Mouse (Mus musculus) 3134 (cell line): ENCODE data around the gene Zscan26.
"Not testable (repeated sequence)": the region's sequence is repeated elsewhere in the genome, so short reads cannot be mapped to it uniquely, and the experiment has no call there.

ENCODE experiments used
- DNase-seq: peaks from one replicate; pipeline ENCODE4 v3.0.0-alpha.2; 2011; ENCODE audit warnings: low spot score; ENCODE audit not compliant: insufficient read length; ENCODE audit errors: extremely low read depth

Zscan26 gene

DNA sequence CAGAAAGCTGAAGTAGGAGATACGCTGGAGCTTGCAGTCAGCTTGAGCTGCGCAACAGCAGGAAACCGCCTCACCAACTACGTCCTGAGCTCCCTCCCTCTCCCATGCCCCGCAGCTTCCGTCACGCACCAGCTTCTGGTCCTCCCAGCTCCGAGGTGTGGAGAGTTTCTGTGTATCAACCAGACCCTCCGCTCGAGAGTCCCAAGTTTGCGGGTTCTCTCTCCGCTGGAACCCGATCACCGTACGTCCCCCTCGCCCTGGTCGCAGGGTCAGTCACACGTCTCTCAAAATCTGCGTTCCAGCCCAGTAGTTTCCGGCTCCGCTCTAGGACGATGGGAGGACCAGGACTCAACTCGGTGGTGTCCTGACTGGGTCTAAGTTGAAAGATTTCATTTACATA, at the start of gene Zscan26:
TSS of gene Zscan26 (minus strand) at position 282 of the 400 bp plus-strand sequence.
- peak; percentile 89 for DNase-seq

DNA sequence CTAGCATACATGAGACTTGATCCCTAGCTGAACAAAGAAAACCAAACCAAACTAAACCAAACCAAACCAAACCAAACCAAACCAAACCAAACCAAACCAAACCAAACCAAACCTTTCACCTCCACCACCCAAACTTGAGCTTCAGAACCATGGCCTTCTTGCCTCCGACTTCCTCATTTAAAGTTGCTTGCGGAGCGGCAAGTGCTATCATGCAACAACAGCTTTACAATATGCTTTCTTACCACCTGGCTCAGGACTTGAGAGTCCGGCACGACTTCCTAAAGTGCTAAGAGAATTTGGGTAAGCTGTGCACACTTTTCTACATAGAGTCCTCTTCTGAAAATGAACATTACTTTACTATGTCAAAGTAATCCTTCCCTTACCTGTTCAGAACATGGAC, 48.8 kb upstream of the Zscan26 start:
- DNase-seq, result no peak

DNA sequence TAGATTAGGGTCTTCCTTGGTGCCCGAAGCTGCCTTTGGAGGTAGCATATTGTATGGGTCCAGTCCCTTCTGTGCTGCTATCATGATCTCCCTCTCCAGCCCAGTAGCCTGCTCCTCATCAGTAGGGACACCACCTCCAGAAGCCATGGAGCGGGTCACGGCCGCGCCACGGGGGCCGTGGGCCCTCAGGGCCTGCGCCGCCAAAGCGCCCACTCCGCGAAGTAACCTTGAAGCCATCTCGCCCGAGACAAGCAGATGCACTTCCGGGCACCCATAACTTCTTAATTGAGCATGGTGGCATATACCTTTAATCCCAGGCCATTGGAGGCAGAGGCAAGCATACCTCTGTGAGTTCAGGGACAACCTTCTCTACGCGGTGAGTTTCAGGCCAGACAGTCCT, 47.7 kb upstream of the Zscan26 start, which contains the start of gene Gm11273:
TSS of gene Gm11273 (minus strand) at position 237 of the 400 bp plus-strand sequence.
- not testable (repeated sequence) for DNase-seq

DNA sequence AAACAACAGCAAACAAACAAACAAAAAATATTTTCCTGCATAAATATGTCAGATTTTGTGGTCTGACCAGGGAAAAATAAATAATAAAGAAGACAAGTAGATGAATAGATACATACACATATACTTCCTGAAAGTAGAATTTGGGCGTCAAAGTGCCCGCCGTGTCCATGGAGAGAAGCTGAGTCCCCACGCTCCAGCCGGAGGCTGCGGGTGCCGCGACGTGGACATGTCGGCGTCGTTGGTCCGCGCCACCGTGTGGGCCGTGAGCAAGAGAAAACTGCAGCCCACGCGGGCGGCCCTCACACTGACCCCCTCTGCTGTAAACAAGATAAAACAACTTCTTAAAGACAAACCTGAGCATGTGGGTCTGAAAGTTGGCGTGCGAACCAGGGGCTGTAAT, 41.5 kb upstream of the Zscan26 start, which contains the start of gene AK157302:
TSS of gene AK157302 (plus strand) at position 144 of the 400 bp plus-strand sequence.
- DNase-seq, result peak; percentile 69

DNA sequence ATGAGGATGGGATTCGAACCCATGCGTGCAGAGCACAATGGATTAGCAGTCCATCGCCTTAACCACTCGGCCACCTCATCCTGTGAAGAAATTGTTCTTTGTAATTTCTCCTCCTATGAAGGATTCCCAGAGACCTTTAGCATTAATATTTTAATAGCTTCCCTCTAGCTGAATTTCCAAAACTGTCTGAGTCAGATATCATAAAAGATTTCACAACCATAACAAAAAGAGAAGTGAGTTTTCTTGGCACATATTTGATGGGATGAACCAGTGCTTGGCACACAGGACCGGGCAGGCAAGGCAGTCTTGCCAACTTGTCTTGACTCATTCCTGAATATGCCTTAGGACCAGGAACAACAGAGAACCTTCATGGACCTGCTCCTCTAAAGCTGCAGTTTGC, 39.3 kb upstream of the Zscan26 start:
- peak; percentile 48 for DNase-seq

DNA sequence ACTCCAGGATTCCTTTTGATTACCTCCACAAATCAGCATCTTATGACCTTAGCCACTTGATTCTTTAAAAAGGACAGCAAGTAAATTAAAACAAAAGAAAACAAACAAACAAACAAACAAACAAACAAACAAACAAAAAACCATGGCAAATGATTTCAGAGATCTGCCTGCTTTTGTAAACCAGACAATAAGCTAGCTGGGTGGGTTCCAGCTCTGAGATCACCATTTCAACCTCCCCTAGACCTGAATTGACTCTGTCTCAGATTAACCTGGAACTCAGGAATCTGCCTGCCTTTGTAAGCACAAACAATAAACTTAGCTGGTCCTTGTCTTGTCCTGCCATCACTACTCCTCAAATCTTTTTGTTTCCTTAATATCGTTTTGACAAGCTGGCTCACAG, 33.4 kb upstream of the Zscan26 start:
- no peak for DNase-seq

DNA sequence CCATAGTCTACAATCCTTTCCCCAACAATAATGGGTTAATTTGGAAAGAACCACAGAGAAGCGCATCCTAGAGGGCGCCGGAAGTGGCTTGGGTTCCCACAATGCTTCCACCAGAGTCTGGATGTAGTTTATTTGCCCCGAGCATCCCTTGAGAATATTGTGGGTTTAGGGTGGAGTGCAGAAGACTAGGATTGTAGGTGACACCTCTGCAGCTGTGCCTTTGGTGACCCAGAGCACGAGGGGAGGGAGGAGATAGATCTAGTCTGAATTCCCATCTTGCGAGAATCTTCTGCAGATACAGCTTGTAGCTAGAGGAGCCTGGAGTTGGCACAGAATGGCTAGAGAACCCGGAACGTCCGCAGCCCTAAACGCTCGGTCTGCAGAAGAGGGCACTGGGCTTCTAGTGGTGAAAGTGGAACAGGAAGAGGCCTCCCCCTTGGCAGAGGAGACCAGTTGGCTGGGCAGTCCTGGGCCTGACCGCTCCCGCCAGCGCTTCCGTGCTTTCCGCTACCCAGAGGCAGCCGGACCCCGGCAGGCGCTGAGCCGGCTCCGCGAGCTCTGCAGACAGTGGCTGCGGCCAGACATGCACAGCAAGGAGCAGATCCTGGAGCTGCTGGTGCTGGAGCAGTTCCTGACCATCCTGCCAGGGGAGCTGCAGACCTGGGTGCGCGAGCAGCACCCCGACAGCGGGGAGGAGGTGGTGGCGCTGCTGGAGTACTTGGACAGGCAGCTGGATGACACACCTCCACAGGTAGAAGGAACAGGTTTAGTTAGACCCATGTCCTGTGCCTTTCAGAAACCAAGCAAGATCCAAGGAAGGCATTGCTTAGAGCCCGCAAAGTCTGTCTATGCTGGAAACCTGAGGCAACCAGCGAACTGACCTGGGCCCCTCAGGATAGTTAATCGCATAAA, 25.5 kb upstream of the Zscan26 start, which contains the start of the genes Zkscan4 and Gm10065:
TSS of gene Zkscan4 (plus strand) at position 149 of the 912 bp plus-strand sequence.
TSS of gene Gm10065 (minus strand) at position 683 of the 912 bp plus-strand sequence.
- DNase-seq, result peak; percentile 57

DNA sequence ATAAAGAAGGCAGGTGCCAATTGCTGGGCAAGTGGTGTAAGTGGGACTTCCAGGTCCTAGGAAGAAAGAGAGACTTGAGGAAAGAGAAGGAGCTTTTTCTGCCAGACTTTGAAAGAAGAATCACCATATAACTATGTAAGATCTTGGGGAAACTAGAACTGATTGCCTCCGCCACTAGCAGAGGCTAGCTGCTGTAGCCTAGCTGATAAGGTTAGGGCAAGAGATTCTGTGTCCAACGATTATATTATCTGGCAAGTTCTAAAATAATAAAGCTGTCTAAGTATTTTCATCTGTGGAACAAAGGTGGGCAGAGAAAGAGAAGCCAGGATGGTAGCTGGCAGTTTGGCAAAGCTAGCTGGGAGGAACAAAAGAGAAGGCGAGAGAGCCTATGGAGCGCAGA, 18.9 kb upstream of the Zscan26 start:
- no peak for DNase-seq

DNA sequence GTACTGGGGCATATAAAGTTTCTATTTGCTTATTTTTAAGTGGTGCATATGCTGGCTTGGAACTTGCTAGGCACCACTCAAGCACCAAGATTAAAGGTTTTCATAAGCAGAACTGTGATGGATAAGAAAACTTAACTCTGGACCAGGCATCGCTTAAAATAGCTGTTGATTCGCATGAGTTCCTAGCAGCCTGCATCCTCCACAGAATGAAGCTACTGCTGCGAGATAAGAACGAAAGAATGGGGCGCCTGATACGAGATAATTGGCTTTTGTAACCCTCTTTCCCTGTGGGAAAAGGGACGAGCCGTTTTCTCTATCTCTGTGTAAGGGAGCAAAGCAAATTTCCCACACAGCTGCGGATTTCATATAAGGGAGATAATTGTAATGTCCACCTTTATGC, 15.6 kb upstream of the Zscan26 start:
- no peak for DNase-seq

DNA sequence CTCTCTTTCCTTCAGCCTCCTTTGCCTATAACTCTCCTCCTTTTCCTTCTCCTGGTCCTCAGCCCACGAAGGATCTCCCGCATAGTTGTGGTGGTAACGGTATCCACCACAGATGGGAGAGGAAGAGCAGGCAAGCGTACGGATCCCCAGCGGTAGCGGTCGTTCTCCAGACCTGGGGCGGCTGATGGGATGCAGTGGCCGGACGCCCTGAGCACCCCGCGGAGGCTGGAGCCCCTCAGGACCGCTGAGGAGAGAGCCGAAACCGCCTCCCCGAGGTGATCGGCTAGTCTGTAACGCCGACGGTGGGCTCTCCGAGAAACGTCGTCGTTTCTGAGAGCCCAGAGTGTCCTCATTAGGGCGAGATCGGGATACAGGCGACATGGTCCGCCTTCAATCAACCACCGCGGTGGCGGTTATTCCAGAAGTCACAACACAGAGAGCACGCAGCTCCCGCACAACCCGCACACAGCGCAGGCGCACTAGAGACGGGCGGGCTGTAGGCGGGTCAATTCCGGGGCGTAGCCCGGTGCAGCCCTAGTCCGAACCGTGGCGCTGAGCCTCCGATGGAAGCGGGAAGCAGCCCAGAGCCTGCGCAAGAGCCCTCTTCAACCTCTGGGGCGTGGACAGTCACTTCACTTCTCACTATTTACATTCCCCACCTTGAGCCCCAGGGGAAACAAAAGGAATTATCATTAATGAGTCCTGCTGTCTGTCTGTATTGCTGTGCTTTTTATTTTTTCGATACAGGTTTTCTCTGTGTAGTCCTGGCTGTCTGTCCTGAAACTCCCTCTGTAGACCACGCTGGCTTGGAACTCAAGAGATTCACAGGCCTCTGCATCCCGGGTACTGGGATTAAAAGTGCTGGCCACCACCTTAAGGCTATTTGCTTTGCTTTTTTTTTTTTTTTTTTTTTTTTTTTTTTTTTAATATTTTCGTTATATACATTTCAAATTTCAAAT, 14.8 kb upstream of the Zscan26 start, which contains the start of gene Nkapl:
TSS of gene Nkapl (minus strand) at position 449 of the 959 bp plus-strand sequence.
- DNase-seq, result no peak

DNA sequence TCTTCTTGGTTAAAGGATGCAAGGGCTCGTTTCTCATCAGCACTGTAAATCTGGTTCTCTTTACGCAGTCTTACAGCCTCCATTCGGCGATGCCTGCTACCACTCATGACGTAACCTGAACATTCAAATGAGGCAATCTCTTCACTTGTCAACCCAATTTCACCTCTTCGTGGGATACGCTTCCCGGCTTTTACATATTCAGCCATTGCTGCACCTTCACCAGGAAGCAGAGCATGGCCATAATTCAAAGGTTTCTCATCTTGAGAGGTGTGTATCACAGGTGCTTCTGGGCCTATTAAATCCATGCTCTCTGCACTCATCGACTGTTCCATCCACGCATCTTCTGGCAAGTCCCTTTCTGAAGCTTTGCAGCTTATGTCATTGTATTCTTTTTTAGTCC, 13.8 kb upstream of the Zscan26 start:
- DNase-seq, result no peak

DNA sequence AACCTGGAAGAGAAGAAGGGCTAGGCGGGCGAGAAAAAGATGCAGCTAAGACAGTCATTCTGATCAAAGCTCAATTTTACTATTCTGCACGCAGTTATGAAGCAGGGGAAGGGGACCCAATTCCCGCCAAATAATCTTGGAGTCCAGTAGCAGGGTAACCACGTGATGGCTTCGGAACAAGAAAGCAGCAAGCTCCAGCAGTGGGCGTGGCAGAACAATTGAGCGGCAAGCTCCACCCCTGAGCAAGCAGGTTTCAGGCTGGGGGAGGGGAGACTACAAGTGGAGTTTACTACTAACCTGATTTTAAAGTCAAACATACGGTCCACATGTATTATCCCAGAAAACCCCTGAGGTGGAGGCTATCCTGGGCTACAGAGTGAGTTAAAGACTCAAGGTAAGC, 9.0 kb upstream of the Zscan26 start:
- not testable (repeated sequence) for DNase-seq

DNA sequence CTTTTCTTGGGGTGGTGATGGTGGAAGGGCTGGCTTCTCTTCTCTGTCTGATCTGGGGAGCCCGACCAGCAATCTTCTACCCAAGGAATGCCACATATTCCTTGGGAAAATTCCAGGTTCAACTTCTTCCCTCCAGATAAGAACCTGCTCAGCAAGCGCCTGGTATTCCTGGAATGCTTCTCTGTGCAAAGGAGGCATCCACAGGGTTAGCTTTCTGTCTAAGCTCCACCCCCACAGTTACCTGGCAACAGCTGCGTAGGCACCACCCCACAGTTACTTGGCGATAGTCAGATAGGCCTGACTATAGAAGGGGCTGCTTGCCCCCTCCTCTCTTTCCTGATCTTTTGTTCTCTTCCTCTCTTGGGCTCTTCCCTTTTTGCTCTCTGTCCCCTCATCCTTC, 2.8 kb upstream of the Zscan26 start:
- no peak for DNase-seq

DNA sequence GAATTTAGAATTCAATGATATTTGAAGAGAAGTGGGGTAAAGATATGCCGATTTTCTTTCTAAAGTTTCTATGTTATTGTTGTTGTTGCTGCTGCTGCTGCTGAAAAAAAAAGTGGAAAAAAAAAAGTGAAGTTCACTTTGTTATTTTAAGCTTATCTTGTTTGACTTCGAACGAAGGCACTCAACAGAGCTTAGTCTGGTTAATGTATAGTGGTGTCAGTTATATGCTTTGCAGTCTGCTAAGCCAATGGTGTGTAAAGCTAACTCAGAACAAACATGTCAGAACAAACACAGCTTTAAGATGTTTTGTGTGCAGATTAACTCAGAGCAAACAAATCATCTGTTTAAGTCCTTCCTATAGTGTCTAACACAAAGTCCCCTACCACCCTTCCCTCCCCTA, 603 bp upstream of the Zscan26 start:
- DNase-seq, result no peak

DNA sequence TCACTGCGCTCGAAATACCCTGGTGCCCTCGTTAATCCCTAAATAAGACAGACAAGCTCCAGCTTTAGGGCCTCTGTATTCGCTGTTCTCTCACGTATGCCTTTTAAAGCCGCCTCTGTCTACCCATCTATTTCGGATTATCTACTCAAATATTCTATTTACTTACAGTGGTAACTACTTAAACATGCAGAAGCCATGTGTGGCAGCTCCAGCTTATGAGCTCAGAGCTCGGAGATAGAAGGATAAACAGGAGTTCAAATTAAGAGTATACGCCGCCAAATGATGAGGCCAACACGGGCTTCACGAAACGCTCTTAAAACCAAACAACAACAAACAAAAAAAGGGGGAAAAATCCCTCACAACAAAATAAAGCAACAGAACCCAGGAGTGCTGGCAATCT, 488 bp downstream of the Zscan26 start:
- DNase-seq, result no peak

DNA sequence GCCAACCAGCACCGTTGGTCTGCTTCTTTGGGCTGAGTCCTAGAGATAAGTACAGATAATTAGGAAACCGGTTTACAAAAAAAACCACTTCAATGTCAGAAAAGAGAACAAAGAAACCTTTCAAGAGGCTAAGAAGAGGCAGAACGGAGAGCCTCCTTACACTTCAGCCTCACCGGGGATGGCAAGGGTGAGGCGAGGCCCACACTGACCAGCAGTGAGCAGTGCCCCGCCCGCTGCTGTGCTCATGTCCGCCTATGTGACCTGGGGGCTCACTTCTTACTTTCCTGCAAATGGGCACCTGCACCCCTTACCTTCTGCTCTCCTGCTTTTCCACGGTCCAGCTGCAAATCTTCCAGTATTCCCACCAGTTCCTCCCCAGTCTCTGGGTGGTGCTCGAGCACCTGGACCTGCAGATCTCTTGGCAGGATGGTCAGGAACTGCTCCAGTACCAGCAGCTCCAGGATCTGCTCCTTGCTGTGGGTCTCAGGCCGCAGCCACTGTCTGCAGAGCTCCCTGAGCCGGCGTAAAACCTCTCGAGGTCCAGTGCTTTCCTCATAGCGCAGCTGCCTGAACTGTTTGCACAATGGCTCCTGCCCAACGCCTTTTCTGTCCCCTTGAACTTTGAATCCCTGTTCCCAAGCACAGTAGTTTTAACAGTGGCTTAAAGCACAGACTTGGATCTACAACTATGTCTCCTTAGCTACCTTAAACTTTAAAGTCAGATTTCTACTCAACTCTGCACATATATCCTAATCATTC, 5.5 kb downstream of the Zscan26 start:
- DNase-seq, result no peak

DNA sequence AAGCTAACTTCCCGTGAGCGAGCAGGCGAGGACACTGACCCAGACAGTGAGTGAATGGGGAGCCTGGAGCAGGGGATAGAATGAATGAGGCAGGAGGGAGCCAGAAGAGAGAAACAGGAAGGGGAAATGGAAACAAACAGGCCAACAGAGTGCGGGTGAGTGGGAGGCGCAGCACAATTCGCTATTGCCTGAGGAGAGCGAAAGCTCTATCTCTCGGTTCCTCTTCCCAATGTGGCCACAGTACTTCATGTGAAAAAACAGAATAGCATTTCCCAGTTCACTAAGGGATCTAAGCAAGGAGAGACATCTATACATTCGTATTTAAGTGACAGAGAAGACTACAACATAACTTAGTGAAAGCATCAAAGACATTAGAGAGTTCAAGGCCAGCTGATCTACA, 6.7 kb downstream of the Zscan26 start:
- no peak for DNase-seq

DNA sequence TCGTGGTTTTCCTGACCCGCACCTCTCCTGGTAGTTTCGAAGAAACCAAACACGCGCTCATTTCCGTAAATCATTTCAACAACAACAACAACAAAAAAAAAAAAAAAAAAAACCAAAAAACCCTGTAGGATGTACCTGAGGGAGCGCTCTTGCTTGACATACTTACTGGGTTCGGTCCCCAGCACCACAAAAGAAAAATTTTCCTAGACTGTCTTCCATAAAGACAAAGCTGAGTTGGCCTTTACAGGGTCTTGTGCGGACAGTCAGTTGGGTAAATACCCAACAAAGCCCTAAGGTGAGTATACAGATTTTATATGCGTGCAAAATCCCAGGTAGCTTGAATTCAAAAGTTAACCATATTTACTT, 12.3 kb downstream of the Zscan26 start:
- no peak for DNase-seq

DNA sequence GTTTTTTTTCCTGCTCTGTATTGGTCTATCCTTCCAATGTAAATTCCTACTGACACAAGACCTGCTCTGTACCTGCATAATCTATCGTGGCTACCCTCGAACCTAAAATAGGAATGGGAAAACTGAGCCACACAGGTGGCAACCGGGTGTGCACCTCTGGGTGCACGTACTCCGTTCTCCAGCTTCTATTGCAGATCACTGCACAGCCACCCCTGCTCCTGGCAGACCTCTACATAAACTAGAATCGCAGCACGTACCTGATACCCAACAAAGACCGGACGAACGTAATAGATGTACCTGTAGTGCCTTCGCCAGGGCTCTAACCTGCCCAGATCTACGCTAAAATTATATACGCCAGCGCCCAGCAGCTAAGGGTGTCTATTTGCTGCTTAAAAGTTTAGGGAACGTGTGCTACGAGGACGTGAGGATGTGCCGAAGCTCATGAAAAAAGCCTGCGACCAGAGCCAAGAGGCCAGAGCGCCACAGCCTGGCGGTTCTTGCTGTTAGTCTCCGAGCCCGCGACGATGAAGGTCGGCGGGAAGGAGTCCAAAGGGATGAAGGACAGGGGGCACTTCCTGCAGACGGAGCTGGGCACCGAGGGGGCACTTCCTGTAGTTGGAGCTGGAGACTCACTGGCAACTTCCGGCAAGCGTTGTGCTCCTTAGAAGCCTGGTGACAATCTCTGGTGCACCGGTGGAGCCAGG, 12.9 kb downstream of the Zscan26 start, which contains the start of gene Pgbd1:
TSS of gene Pgbd1 (minus strand) at position 556 of the 704 bp plus-strand sequence.
- peak; percentile 6 for DNase-seq

DNA sequence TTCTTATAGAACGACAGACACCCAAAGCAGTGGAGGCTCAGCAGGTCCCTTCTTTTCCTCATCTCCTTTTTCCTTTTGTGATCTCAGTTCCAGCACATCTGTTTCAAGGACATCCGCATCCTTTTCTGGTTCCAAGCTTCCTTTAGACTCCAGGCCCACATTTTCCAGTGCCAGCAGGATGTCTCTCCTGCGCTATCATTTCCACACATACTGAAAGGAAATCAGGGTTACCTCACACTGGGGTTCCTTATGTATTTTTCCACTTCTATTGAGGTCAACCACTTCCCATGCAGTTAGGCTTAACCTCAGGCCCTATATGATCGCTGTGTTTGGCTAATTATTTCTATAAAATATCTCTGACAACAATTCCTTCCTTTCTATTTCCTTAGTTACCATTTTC, 18.1 kb downstream of the Zscan26 start:
- DNase-seq, result no peak
